Mouse (Mus musculus) heart, postnatal 0 days (tissue): Measurements from ENCODE around the gene Tle6. TPM values are rescaled to one million over a fixed set of nuclear protein-coding genes. Genes with fewer than 3 reads are reported as not detected.

Experiments
- ATAC-seq: fragments of 200-750 bp; cut with Nextera tagmentation; 2 replicates; pipeline ENCODE4 v1.8.0; 2017; ENCODE audit warnings: low read depth, moderate number of reproducible peaks, moderate library complexity; ENCODE audit not compliant: insufficient read depth
- DNase-seq: peaks from one replicate; pipeline ENCODE4 v3.0.0-alpha.2; 2016; ENCODE audit warnings: low spot score
- H3K27ac ChIP-seq: fragments of 300-500 bp; sonication (generic); 2 replicates; pipeline ENCODE4 v1.5.1; 2014; ENCODE audit warnings: low read depth, mild to moderate bottlenecking
- H3K27me3 ChIP-seq: fragments of 300-500 bp; sonication (generic); 2 replicates; pipeline ENCODE4 v1.6.1; 2014; ENCODE audit warnings: low read length, mixed read lengths; ENCODE audit not compliant: control insufficient read depth, insufficient read depth
- H3K36me3 ChIP-seq: fragments of 300-500 bp; sonication (generic); replicated peaks from 2 replicates; pipeline ENCODE4 v1.6.1; 2014; ENCODE audit warnings: low read length, mixed read lengths; ENCODE audit not compliant: control insufficient read depth, insufficient read depth
- H3K4me1 ChIP-seq: fragments of 300-500 bp; sonication (generic); 2 replicates; pipeline ENCODE4 v1.6.1; 2014; ENCODE audit warnings: antibody characterized with exemption; ENCODE audit not compliant: control insufficient read depth, insufficient read depth
- H3K4me2 ChIP-seq: fragments of 300-500 bp; sonication (generic); 2 replicates; pipeline ENCODE4 v1.6.1; 2014; ENCODE audit warnings: low read depth, mild to moderate bottlenecking, low read length, moderate library complexity
- H3K4me3 ChIP-seq: fragments of 300-500 bp; sonication (generic); 2 replicates; pipeline ENCODE4 v1.5.1; 2014; ENCODE audit warnings: low read depth, low read length
- H3K9ac ChIP-seq: fragments of 300-500 bp; sonication (generic); replicated peaks from 2 replicates; pipeline ENCODE4 v1.6.1; 2014; ENCODE audit warnings: low read depth, low read length, mixed read lengths
- H3K9me3 ChIP-seq: fragments of 300-500 bp; sonication (generic); replicated peaks from 2 replicates; pipeline ENCODE4 v1.6.1; 2016; ENCODE audit warnings: low read length; ENCODE audit not compliant: control insufficient read depth
- CTCF ChIP-seq: IDR thresholded peaks from 2 replicates; pipeline ENCODE4 v1.5.1; 2016; ENCODE audit warnings: antibody characterized with exemption, control low read depth, low read depth
- EP300 ChIP-seq: IDR thresholded peaks from 2 replicates; pipeline ENCODE4 v1.6.1; 2016; ENCODE audit warnings: antibody characterized with exemption, low read depth
- WGBS: fragments of 180-500 bp; shearing (Covaris S2); extraction: QIAGEN DNeasy Blood & Tissue Kit; methylation state at CpG from one replicate; pipeline ENCODE4 v1.1.7; 2014; 5-methylcytosine and 5-hydroxymethylcytosine counted together
- polyA plus RNA-seq: library from polyadenylated mRNA; unstranded; fragments of >200 nt; fragmentation: Nextera tagmentation; extraction: Ambion mirVana; gene quantifications from 2 replicates; pipeline ENCODE4 v1.2.1, GENCODE M21; 2015
- total RNA-seq: library from RNA; depleted of rRNA; stranded (reverse); fragments of >200 nt; gene quantifications from 2 replicates; pipeline ENCODE4 v1.2.3, GENCODE M21; 2014; ENCODE audit warnings: low replicate concordance

The Tle6 gene
- total and polyA plus RNA-seq, 2 experiments from 2014 or later: 18.6 to 19.3 TPM

DNA sequence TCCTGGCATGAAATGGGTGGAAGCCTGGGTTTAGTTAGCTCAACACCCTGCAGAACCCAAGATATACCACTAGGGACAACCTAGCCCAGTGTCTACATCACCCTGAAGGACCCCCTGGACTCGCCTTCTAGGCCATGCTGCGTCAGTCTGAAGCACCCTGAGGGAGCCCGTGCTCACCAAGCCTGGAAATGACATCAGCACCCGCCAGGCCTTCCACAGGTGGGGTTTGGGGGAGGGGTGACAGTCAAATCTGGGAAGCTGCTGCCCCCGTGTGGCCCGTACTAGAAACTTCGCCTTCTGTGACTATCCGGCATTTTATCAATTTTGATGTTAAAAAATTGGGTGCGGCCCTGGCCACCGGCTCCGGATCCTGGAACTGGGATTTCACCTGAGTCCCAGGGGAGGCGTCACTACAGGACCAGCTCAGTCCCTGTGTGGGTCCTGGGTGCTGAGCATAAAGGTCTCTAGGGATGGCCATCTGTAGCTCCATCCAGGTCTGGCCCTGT lies 49.2 kb downstream of the Tle6 start:
- peak overlapping the region; percentile 5; the same call in 1 of the 2 replicates for H3K27ac ChIP-seq
- no peak overlapping the region for H3K4me3 ChIP-seq
- H3K4me2 ChIP-seq: no peak overlapping the region
- WGBS: 1% methylated on average over 12 of the region's 12 CpGs
- H3K9me3 ChIP-seq: no peaks in the 10 kb centered on the region
- peak; percentile 75 for TF ChIP-seq EP300
- peak; percentile 69 for TF ChIP-seq CTCF
- H3K36me3 ChIP-seq: no peaks in the 10 kb centered on the region
- H3K9ac ChIP-seq: no peak overlapping the region
- DNase-seq (peak; percentile 96), ATAC-seq (peak; percentile 98)
- no peaks in the 10 kb centered on the region for H3K27me3 ChIP-seq
- no peaks in the 10 kb centered on the region for H3K4me1 ChIP-seq

DNA sequence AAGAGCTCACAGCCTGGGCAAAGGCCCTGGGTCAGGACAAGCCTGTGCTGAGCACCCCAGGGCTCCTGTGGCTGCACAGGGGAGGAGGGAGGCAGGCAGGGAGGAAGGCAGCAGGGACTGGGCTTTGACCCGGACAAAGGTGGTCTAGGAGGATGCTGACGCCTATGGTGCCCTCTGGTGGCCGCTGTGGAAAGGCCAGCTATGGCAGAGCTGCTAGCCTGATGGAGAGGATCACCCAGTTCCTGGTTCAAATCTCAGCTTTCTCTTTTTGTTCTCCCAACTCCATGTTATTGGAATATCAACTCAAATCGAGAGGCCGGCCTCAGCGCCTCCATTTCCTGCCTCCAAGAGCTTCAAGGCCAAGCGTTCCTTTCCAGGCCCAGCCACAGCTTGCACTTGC lies 50.6 kb downstream of the Tle6 start:
- no peak for TF ChIP-seq EP300
- peak; percentile 68 for TF ChIP-seq CTCF
- ATAC-seq: no peak
- H3K36me3 ChIP-seq: no peaks in the 10 kb centered on the region
- DNase-seq: peak; percentile 36
- H3K4me3 ChIP-seq: no peak overlapping the region
- no peaks in the 10 kb centered on the region for H3K27me3 ChIP-seq
- peaks cover 2% of the 10 kb centered on the region; the same call in 1 of the 2 replicates for H3K4me1 ChIP-seq
- no peak overlapping the region for H3K9ac ChIP-seq
- H3K9me3 ChIP-seq: no peaks in the 10 kb centered on the region
- H3K4me2 ChIP-seq: no peak overlapping the region
- H3K27ac ChIP-seq: no peak overlapping the region
- WGBS: 16% methylated on average over 7 of the region's 7 CpGs

DNA sequence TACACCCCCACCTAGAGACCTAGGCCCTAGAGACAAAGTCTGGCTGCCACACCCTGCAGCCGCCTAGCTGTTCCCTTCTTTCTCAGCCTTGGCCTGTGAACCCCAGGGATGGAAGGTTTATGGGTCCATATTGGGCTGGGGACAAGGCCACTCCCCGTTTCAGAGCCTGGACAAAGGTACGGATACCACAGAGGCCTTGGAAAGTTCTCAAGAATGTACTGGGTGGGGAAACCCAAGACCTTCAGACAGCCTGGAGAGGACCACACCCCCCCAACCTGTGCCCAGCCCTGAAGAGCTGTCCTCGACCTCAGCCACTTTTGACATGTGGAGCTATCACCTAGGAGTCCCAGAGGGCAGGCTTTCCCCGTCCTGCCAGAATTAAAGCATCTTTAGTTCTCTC lies 51.9 kb downstream of the Tle6 start:
- Histone ChIP-seq H3K27me3 (no peaks in the 10 kb centered on the region), H3K4me1 (peaks cover 8% of the 10 kb centered on the region), H3K4me2 (no peak overlapping the region), H3K36me3 (no peaks in the 10 kb centered on the region), H3K4me3 (no peak overlapping the region), H3K9me3 (no peaks in the 10 kb centered on the region), H3K9ac (no peak overlapping the region), H3K27ac (no peak overlapping the region)
- TF ChIP-seq CTCF (no peak), EP300 (no peak)
- WGBS: 71% methylated on average over 5 of the region's 5 CpGs
- ATAC-seq: no peak
- DNase-seq: no peak

DNA sequence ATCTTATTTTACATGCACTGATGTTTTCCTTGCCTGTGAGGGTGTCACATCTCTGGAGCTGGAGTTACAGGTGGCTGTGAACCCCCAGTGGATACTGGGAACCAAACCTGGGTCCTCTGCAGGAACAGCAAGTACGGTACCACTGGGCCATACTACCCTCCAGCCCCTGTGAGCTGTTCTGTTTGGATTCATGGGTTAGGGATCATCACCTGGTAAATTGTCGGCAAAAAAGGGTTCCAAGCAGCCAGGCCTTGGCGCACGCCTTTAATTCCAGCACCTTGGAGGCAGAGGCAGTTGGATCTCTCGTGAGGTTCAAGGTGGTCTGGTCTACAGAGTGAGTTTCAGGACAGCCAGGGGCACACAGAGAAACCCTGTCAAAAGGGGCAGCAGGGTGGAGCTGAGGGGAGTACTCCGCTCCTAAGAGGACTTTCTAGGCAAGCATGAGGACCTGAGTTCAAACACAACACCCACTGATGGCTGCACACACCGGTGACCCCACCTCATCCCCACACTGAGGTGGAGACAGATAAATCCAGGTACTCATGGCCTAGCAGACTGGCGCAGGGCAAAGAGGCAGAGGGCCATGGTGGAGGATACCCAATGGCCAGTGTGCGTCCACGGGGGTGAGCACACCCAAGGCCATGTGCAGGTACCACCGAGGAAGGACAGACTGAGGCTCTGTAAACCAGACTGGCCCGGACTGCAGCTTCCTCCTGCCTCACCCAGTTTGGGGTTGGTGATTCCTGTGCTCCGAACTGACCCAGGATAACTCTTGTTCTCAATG lies 53.9 kb downstream of the Tle6 start:
- Histone ChIP-seq H3K4me1 (peaks cover 24% of the 10 kb centered on the region), H3K4me3 (no peak overlapping the region), H3K4me2 (no peak overlapping the region), H3K9me3 (no peaks in the 10 kb centered on the region), H3K27me3 (no peaks in the 10 kb centered on the region), H3K36me3 (no peaks in the 10 kb centered on the region), H3K9ac (no peak overlapping the region), H3K27ac (no peak overlapping the region)
- ATAC-seq: no peak
- no peak for DNase-seq
- TF ChIP-seq EP300 (no peak), CTCF (no peak)
- WGBS: 89% methylated on average over 13 of the region's 13 CpGs

DNA sequence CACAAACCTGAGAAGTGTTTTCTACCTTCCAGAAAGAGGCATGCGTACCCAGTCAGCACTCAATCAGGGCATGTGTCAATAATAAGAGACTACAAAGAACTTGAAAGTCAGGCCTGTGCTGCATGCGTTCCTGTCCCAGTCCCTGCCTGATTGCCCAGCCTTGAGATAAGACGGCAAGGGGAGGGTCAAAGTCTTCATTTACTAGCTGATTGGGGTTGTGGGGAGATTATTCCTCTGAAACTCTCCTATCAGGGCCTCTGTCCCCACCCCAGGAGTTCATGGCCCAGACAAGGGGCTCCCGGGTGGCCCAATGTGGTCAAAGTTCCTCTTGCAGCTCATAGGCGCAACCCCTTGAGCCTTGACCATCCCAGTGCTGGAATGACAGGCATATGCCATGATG lies 54.5 kb downstream of the Tle6 start:
- peaks cover 30% of the 10 kb centered on the region for H3K4me1 ChIP-seq
- H3K4me2 ChIP-seq: no peak overlapping the region
- no peaks in the 10 kb centered on the region for H3K36me3 ChIP-seq
- H3K9ac ChIP-seq: no peak overlapping the region
- TF ChIP-seq EP300 (no peak), CTCF (no peak)
- no peak for ATAC-seq
- H3K9me3 ChIP-seq: no peaks in the 10 kb centered on the region
- WGBS: 63% methylated on average over 5 of the region's 5 CpGs
- H3K4me3 ChIP-seq: no peak overlapping the region
- H3K27ac ChIP-seq: no peak overlapping the region
- H3K27me3 ChIP-seq: no peaks in the 10 kb centered on the region
- DNase-seq: no peak
